In the genomic region with DNA sequence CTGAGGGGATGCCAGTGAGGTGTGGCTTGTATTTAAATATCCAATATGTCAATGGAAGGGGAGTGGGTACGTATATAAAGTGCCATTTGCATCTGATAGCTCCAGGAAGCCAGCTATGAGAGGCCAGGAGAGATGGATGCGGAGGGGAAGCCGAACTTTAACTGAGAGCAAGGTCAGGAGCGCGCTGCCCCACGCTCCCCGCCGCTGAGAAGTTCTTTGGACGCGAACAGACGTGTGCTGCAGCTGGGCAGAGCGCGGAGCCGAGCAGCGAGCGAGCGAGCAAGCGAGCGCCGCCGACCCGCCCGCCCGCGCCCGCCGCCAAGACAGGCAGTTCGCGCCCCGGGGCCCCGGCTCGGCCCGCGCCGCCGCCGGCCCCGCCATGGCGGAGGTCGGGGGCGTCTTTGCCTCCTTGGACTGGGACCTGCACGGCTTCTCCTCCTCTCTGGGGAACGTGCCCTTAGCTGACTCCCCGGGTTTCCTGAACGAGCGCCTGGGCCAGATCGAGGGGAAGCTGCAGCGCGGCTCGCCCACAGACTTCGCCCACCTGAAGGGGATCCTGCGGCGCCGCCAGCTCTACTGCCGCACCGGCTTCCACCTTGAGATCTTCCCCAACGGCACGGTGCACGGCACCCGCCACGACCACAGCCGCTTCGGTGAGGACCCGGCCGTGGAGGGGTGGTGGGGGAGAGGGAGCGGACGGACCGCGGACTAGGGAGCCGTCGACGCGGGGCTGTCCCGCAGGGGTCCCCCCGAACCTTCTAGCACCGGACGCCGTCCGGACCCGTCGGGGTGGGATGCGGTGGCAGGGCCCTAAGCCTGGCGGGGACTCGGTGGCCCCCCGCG, we compare ENCODE assay signal across 9 mouse cellular contexts. TPM values are rescaled to one million over a fixed set of nuclear protein-coding genes. Genes with fewer than 3 reads are reported as not detected.
DNase-seq lines count a peak whose midpoint lies in the region; ATAC-seq and TF ChIP-seq lines count a peak whose summit lies in the region.
"Had no signal": no experiment of that assay in that cellular context is flagged by ENCODE, and none has a peak within 500 bp of the region (broad histone marks: within the 10 kb centered on the region; RNA-seq: fewer than 3 reads in every experiment).

Fgf16 (plus strand) TSS at position 118 of the 843 bp plus-strand sequence.

- 26% methylated on average over 85 of the region's 86 CpGs for WGBS in spleen, adult 2 months
- 11% methylated on average over 75 of the region's 86 CpGs for WGBS in heart, embryonic 11.5 days (ENCODE audit: insufficient replicate concordance)
- WGBS in limb, embryonic 11.5 days = 12% methylated on average over 58 of the region's 86 CpGs
- WGBS in neural tube, embryonic 14.5 days = 15% methylated on average over 67 of the region's 86 CpGs

- no peak for TF ChIP-seq CTCF in spleen, adult 2 months (IDR thresholded peaks at IDR 0.05; ENCODE audit: extremely low read depth, insufficient read depth, insufficient read length, insufficient replicate concordance)

- peaks cover 11% of the 10 kb centered on the region for H3K27me3 ChIP-seq in spleen, adult 2 months (ENCODE audit: control insufficient read depth, insufficient read depth, low read length)
- H3K27me3 ChIP-seq in heart, embryonic 11.5 days (ENCODE audit: control insufficient read depth, insufficient read depth, low read length) = peaks cover 33% of the 10 kb centered on the region
- peaks cover 49% of the 10 kb centered on the region for H3K27me3 ChIP-seq in limb, embryonic 11.5 days (ENCODE audit: control insufficient read depth, insufficient read depth, low read length)
- peaks cover 17% of the 10 kb centered on the region for H3K27me3 ChIP-seq in neural tube, embryonic 14.5 days (ENCODE audit: control insufficient read depth, insufficient read depth, low read length)

- no peak within 1 kb of the TSS for H3K27ac ChIP-seq in spleen, adult 2 months (ENCODE audit: insufficient read depth, low read length)
- no peak within 1 kb of the TSS for H3K27ac ChIP-seq in heart, embryonic 11.5 days (ENCODE audit: low read depth, low read length)
- no peak within 1 kb of the TSS for H3K27ac ChIP-seq in limb, embryonic 11.5 days (replicated peaks; ENCODE audit: low read depth, low read length)
- H3K27ac ChIP-seq in neural tube, embryonic 14.5 days (ENCODE audit: low read depth, low read length) = no peak within 1 kb of the TSS

- peak within 1 kb of the TSS; percentile 50 for H3K4me3 ChIP-seq in spleen, adult 2 months (ENCODE audit: extremely low read depth, insufficient read depth, insufficient read length)
- H3K4me3 ChIP-seq in heart, embryonic 11.5 days (ENCODE audit: low read depth, low read length) = peak within 1 kb of the TSS; percentile 46
- peak within 1 kb of the TSS; percentile 21 for H3K4me3 ChIP-seq in limb, embryonic 11.5 days (ENCODE audit: low read depth, low read length)
- H3K4me3 ChIP-seq in neural tube, embryonic 14.5 days (ENCODE audit: low read depth, low read length) = peak within 1 kb of the TSS; percentile 31
- H3K4me3 ChIP-seq: erythroblast, embryonic 14.5 days had no signal

- DNase-seq in adrenal gland, adult 2 months = peak; percentile 10
- no peak for DNase-seq in adrenal gland, postnatal 4 days (ENCODE audit: low spot score in 2 of 2)
- DNase-seq in spleen, adult 2 months (ENCODE audit: low read depth in 1 of 2, low spot score in 2 of 2) = no peak
- DNase-seq in spleen, postnatal 14 days (ENCODE audit: low spot score in 2 of 2) = no peak
- peak; percentile 24 for DNase-seq in limb, embryonic 11.5 days (ENCODE audit: low spot score)
- no peak for DNase-seq in frontal cortex, adult 2 months (ENCODE audit: extremely low spot score in 1 of 2, low spot score in 1 of 2)

- H3K9me3 ChIP-seq in heart, embryonic 11.5 days (replicated peaks; ENCODE audit: control insufficient read depth, low read length) = no peaks in the 10 kb centered on the region
- no peaks in the 10 kb centered on the region for H3K9me3 ChIP-seq in limb, embryonic 11.5 days (ENCODE audit: control insufficient read depth, low read length)
- H3K9me3 ChIP-seq in neural tube, embryonic 14.5 days (ENCODE audit: control insufficient read depth, low read length) = no peaks in the 10 kb centered on the region

- no peak within 1 kb of the TSS for H3K9ac ChIP-seq in heart, embryonic 11.5 days (ENCODE audit: low read depth, low read length)
- H3K9ac ChIP-seq in limb, embryonic 11.5 days (ENCODE audit: low read length) = no peak within 1 kb of the TSS
- H3K9ac ChIP-seq in neural tube, embryonic 14.5 days (replicated peaks; ENCODE audit: low read depth, low read length) = no peak within 1 kb of the TSS

- no peaks in the 10 kb centered on the region for H3K36me3 ChIP-seq in spleen, adult 2 months (ENCODE audit: control insufficient read depth, insufficient read depth, low read length)
- H3K36me3 ChIP-seq in heart, embryonic 11.5 days (ENCODE audit: control insufficient read depth, insufficient read depth, low read length) = no peaks in the 10 kb centered on the region
- H3K36me3 ChIP-seq in limb, embryonic 11.5 days (ENCODE audit: control insufficient read depth, insufficient read depth, low read length) = no peaks in the 10 kb centered on the region
- H3K36me3 ChIP-seq in neural tube, embryonic 14.5 days (ENCODE audit: control insufficient read depth, insufficient read depth, low read length) = no peaks in the 10 kb centered on the region

- peaks cover 5% of the 10 kb centered on the region; the same call in 1 of the 2 replicates for H3K4me1 ChIP-seq in spleen, adult 2 months (ENCODE audit: control insufficient read depth, insufficient read depth, insufficient read length)
- peaks cover 3% of the 10 kb centered on the region; the same call in 1 of the 2 replicates for H3K4me1 ChIP-seq in heart, embryonic 11.5 days (ENCODE audit: control insufficient read depth, insufficient read depth, low read length)
- H3K4me1 ChIP-seq in limb, embryonic 11.5 days (ENCODE audit: control insufficient read depth, insufficient read depth, low read length) = peaks cover 3% of the 10 kb centered on the region; the same call in 1 of the 2 replicates
- no peaks in the 10 kb centered on the region for H3K4me1 ChIP-seq in neural tube, embryonic 14.5 days (ENCODE audit: control insufficient read depth, insufficient read depth, low read length)

- TF ChIP-seq POLR2A in spleen, adult 2 months (IDR thresholded peaks at IDR 0.05; ENCODE audit: low read depth, low read length) = no peak

- ATAC-seq in heart, embryonic 11.5 days (replicated peaks; ENCODE audit: insufficient number of reproducible peaks, low FRiP score, low TSS enrichment) = no peak
- ATAC-seq in limb, embryonic 11.5 days (ENCODE audit: insufficient number of reproducible peaks, low FRiP score, low TSS enrichment, low read depth) = no peak
- ATAC-seq in neural tube, embryonic 14.5 days (ENCODE audit: low read depth) = peak; percentile 35; the same call in 1 of the 2 replicates

- peak within 1 kb of the TSS; percentile 72 for H3K4me2 ChIP-seq in heart, embryonic 11.5 days
- peak within 1 kb of the TSS; percentile 48 for H3K4me2 ChIP-seq in limb, embryonic 11.5 days (ENCODE audit: low read depth, severe bottlenecking)
- H3K4me2 ChIP-seq in neural tube, embryonic 14.5 days (ENCODE audit: low read depth, low read length) = peak within 1 kb of the TSS; percentile 52

RNA-seq across cellular contexts. Expression of gene Fgf16, which starts in this region (rescaled TPM):
- under 1 TPM; 0.46 to 0.86 TPM for total RNA-seq in adrenal gland, adult 2 months (2021)
- polyA plus RNA-seq in adrenal gland, adult 2 months (2012; rRNA removed) = 0.28 and 0.31 TPM in 2 replicates
- under 1 TPM; 0.25 to 0.64 TPM for total RNA-seq in adrenal gland, postnatal 4 days (2021)
- 0.07 and 0.16 TPM in 2 replicates for polyA plus RNA-seq in spleen, adult 2 months (2012; rRNA removed)
- polyA plus RNA-seq in heart, embryonic 11.5 days (2014; fragmentation: Nextera tagmentation; extraction: Ambion mirVana) = not detected in 2 replicates
- not detected in 2 replicates for polyA plus RNA-seq in limb, embryonic 11.5 days (2014; fragmentation: Nextera tagmentation; extraction: Ambion mirVana)
- not detected in 2 replicates for polyA plus RNA-seq in neural tube, embryonic 14.5 days (2014; fragmentation: Nextera tagmentation; extraction: Ambion mirVana)
- 3.3 and 3.7 TPM in 2 replicates for polyA plus RNA-seq in frontal cortex, adult 2 months (2012; rRNA removed)
- polyA plus RNA-seq: erythroblast, embryonic 14.5 days had no signal

Comparison
In these comparisons a context has a peak if more than half of its experiments do, and no peak if none do; other contexts are left out.
1. Peak in DNase-seq in adrenal gland, adult 2 months; RNA of the gene not detected or under 1 TPM.
2. Peak in DNase-seq, H3K4me3 ChIP-seq and H3K4me2 ChIP-seq in limb, embryonic 11.5 days; RNA of the gene not detected or under 1 TPM.
3. Peak in ATAC-seq, H3K4me3 ChIP-seq and H3K4me2 ChIP-seq in neural tube, embryonic 14.5 days; RNA of the gene not detected or under 1 TPM.